Mouse (Mus musculus) midbrain, embryonic 11.5 days (tissue): Measurements from ENCODE around the gene Slc39a2. TPM values are rescaled to one million over a fixed set of nuclear protein-coding genes. Genes with fewer than 3 reads are reported as not detected.

Experiments
- ATAC-seq: fragments of 200-750 bp; cut with Nextera tagmentation; 2 replicates; pipeline ENCODE4 v1.8.0; 2017; ENCODE audit warnings: moderate TSS enrichment, moderate library complexity; ENCODE audit not compliant: low FRiP score
- DNase-seq: peaks from one replicate; pipeline ENCODE4 v3.0.0; 2015; ENCODE audit warnings: low spot score; ENCODE audit errors: missing footprints
- H3K27ac ChIP-seq: fragments of 300-500 bp; sonication (generic); 2 replicates; pipeline ENCODE4 v1.5.1; 2014; ENCODE audit warnings: low read depth, low read length
- H3K27me3 ChIP-seq: fragments of 300-500 bp; sonication (generic); 2 replicates; pipeline ENCODE4 v1.6.1; 2014; ENCODE audit warnings: mild to moderate bottlenecking, low read length, moderate library complexity, mixed read lengths; ENCODE audit not compliant: control insufficient read depth, insufficient read depth
- H3K36me3 ChIP-seq: fragments of 300-500 bp; sonication (generic); 2 replicates; pipeline ENCODE4 v1.6.1; 2014; ENCODE audit warnings: mild to moderate bottlenecking, low read length, moderate library complexity, mixed read lengths; ENCODE audit not compliant: control insufficient read depth, insufficient read depth
- H3K4me1 ChIP-seq: fragments of 300-500 bp; sonication (generic); 2 replicates; pipeline ENCODE4 v1.6.1; 2014; ENCODE audit warnings: low read length; ENCODE audit not compliant: control insufficient read depth, insufficient read depth
- H3K4me2 ChIP-seq: fragments of 300-500 bp; sonication (generic); 2 replicates; pipeline ENCODE4 v1.6.1; 2014; ENCODE audit warnings: mild to moderate bottlenecking, moderate library complexity
- H3K4me3 ChIP-seq: fragments of 300-500 bp; sonication (generic); 2 replicates; pipeline ENCODE4 v1.5.1; 2014; ENCODE audit warnings: low read depth, low read length
- H3K9ac ChIP-seq: fragments of 300-500 bp; sonication (generic); 2 replicates; pipeline ENCODE4 v1.6.1; 2014; ENCODE audit warnings: low read length
- H3K9me3 ChIP-seq: fragments of 300-500 bp; sonication (generic); 2 replicates; pipeline ENCODE4 v1.6.1; 2016; ENCODE audit warnings: low read length; ENCODE audit not compliant: control insufficient read depth
- WGBS: fragments of 180-500 bp; shearing (Covaris S2); extraction: QIAGEN DNeasy Blood & Tissue Kit; methylation state at CpG from one replicate; pipeline ENCODE4 v1.1.7; 2014; 5-methylcytosine and 5-hydroxymethylcytosine counted together
- polyA plus RNA-seq: library from polyadenylated mRNA; unstranded; fragments of >200 nt; fragmentation: Nextera tagmentation; extraction: Ambion mirVana; gene quantifications from 2 replicates; pipeline ENCODE4 v1.2.1, GENCODE M21; 2014

Gene Slc39a2
- polyA plus RNA-seq, 1 experiment from 2014 or later = 0.41 TPM

GRCm38 (mm10) chr14:51896019-51896418 is 3.3 kb downstream of the Slc39a2 start:
- ATAC-seq (no peak), DNase-seq (no peak)
- no peak overlapping the region for H3K4me2 ChIP-seq
- H3K4me1 ChIP-seq = no peaks in the 10 kb centered on the region
- H3K9ac ChIP-seq = no peak overlapping the region
- H3K9me3 ChIP-seq = no peaks in the 10 kb centered on the region
- H3K4me3 ChIP-seq = no peak overlapping the region
- peaks cover 11% of the 10 kb centered on the region; the same call in 1 of the 2 replicates for H3K36me3 ChIP-seq
- WGBS = 88% methylated on average over 6 of the region's 6 CpGs
- no peaks in the 10 kb centered on the region for H3K27me3 ChIP-seq
- H3K27ac ChIP-seq = no peak overlapping the region

DNA sequence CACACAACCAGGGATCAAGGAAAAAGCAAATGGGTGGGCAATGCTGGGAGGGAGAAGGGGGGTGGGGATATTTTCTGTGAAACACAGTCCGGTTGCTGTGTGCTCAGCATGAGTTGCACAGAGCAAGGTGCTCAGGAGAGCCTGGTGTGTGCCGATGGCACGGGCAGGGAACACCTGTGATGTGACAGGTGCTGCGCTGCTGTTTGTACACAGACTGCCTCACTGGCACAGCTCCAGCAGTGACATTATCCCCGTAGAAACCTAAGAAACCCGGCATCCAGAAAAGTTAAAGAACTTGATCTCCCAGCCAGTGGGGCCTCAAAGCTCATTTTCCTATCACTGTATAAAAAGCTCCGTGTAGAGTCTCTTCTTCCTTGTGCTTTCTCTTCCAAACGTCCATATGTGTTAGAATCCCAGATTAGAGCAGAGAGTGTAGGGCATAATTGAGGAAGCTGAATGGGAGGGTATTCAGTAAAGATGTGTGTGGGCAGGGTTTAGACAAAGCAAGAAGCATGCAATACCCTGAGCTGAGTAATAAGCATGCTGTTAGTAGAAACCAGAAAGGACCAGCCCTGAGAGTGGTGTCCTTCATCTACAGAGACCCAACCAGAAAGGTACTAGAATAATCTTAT is 4.0 kb downstream of the Slc39a2 start:
- Histone ChIP-seq H3K27ac (no peak overlapping the region), H3K27me3 (no peaks in the 10 kb centered on the region), H3K36me3 (peaks cover 5% of the 10 kb centered on the region; the same call in 1 of the 2 replicates), H3K9ac (no peak overlapping the region), H3K4me2 (no peak overlapping the region), H3K4me3 (no peak overlapping the region), H3K9me3 (no peaks in the 10 kb centered on the region), H3K4me1 (no peaks in the 10 kb centered on the region)
- no peak for ATAC-seq
- WGBS = 80% methylated on average over 8 of the region's 8 CpGs
- no peak for DNase-seq

GRCm38 (mm10) chr14:51899351-51899750 is 6.7 kb downstream of the Slc39a2 start:
- H3K4me1 ChIP-seq = no peaks in the 10 kb centered on the region
- no peak for ATAC-seq
- no peaks in the 10 kb centered on the region for H3K27me3 ChIP-seq
- H3K4me3 ChIP-seq = no peak overlapping the region
- DNase-seq = no peak
- H3K9me3 ChIP-seq = no peaks in the 10 kb centered on the region
- H3K27ac ChIP-seq = no peak overlapping the region
- 92% methylated on average over 1 of the region's 1 CpGs for WGBS
- no peak overlapping the region for H3K4me2 ChIP-seq
- H3K9ac ChIP-seq = no peak overlapping the region
- no peaks in the 10 kb centered on the region for H3K36me3 ChIP-seq

DNA sequence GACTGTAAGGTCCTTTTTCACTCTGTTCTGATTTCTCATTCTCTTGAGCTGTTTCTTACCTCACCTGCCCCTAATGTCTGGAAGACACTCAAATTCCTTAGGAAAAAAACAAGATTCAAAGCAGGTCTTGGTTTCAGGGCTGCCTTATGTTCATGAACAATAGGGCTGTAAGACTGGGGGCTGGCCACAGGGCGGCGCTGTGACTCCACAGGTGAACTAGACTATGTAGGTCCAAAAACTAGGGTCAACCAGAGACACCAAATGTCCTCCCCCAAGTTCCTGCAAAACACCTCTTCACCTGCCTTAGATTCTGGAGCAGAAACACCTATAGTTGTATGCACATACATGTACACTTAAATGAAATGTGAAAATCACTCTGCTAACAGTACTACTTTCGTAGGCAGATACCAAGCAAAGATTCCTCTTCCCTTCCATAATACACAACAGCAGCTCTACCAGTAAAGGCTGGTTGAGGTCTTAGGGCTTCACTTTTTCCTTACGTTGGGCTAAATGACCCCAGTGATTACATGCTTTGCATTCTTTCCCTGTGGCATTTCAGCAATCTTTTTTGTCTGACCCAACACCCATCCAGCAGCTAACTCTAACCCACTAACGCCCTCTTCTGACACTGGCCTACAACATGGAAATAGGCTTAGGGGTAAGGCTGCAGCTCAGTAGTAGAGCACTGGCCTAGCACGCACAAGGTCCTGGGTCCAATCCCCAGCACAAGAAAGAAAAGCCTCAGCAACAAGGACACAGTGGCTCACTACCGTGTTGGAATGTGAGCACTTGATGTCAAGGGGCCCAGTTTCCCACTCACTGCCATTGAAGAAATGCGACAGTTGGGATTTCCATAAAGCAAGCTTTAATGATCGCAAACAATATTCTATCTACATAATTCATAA is 10.4 kb downstream of the Slc39a2 start:
- WGBS = 64% methylated on average over 9 of the region's 9 CpGs
- Histone ChIP-seq H3K4me3 (no peak overlapping the region), H3K9me3 (no peaks in the 10 kb centered on the region), H3K9ac (no peak overlapping the region), H3K36me3 (no peaks in the 10 kb centered on the region), H3K4me1 (no peaks in the 10 kb centered on the region), H3K27ac (no peak overlapping the region), H3K27me3 (no peaks in the 10 kb centered on the region), H3K4me2 (no peak overlapping the region)
- DNase-seq = peak; percentile 95
- ATAC-seq = peak; percentile 83

GRCm38 (mm10) chr14:51903782-51904181 is 11.1 kb downstream of the Slc39a2 start:
- no peak overlapping the region for H3K4me3 ChIP-seq
- H3K27ac ChIP-seq = no peak overlapping the region
- no peak overlapping the region for H3K4me2 ChIP-seq
- no peak for DNase-seq
- no peaks in the 10 kb centered on the region for H3K36me3 ChIP-seq
- no peak for ATAC-seq
- no peaks in the 10 kb centered on the region for H3K9me3 ChIP-seq
- 95% methylated on average over 9 of the region's 9 CpGs for WGBS
- H3K9ac ChIP-seq = no peak overlapping the region
- no peaks in the 10 kb centered on the region for H3K4me1 ChIP-seq
- no peaks in the 10 kb centered on the region for H3K27me3 ChIP-seq

GRCm38 (mm10) chr14:51904706-51905105 is 12.0 kb downstream of the Slc39a2 start:
- Histone ChIP-seq H3K4me1 (no peaks in the 10 kb centered on the region), H3K9ac (no peak overlapping the region), H3K4me2 (no peak overlapping the region), H3K4me3 (no peak overlapping the region), H3K9me3 (no peaks in the 10 kb centered on the region), H3K27me3 (no peaks in the 10 kb centered on the region), H3K36me3 (no peaks in the 10 kb centered on the region), H3K27ac (no peak overlapping the region)
- ATAC-seq (no peak), DNase-seq (no peak)
- 76% methylated on average over 7 of the region's 7 CpGs for WGBS

DNA sequence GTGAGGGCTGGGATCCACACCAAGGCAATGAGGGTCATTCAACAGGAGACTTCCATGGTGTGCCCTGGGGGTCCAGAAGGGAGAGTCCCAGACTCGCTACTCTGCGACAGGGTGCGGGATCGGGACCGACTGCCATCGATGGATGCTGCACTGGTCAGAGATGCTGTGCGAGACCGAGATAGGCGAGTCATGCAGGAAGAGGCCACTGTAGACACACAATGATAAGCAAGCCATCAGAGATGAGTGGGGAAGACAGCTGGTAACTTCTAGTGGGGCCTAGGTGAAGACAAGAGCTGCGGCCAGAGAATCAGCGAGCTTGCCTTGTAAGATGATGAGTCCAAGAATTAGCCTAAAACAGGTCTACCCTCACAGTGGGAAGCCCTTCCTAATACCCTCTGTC is 13.4 kb downstream of the Slc39a2 start:
- WGBS = 95% methylated on average over 11 of the region's 11 CpGs
- Histone ChIP-seq H3K27me3 (no peaks in the 10 kb centered on the region), H3K27ac (no peak overlapping the region), H3K36me3 (no peaks in the 10 kb centered on the region), H3K4me3 (no peak overlapping the region), H3K9me3 (no peaks in the 10 kb centered on the region), H3K4me2 (no peak overlapping the region), H3K9ac (no peak overlapping the region), H3K4me1 (no peaks in the 10 kb centered on the region)
- no peak for DNase-seq
- ATAC-seq = no peak

DNA sequence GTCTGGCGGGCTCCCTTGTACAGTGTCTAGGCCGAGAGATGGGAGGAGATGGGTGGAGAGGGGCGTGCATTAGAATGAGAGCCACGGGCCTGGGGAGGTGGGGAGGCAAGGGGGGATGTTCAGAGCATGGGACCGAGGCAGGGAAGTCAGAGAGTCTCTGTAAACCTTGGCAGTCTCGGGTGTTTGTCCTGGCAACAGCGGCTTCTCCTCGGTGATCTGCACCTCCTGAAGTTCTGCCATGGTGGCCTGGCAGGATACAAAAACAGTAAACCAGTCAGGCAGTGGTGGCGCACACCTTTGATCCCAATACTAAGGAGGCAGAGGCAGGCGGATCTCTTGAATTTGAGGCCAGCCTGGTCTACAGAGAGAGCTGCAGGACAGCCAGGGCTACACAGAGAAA is 18.6 kb downstream of the Slc39a2 start:
- no peaks in the 10 kb centered on the region for H3K36me3 ChIP-seq

GRCm38 (mm10) chr14:51912391-51913061 is 19.8 kb downstream of the Slc39a2 start:
- Histone ChIP-seq H3K9ac (peak overlapping the region; percentile 69), H3K27me3 (peaks cover 6% of the 10 kb centered on the region), H3K4me1 (peaks cover 7% of the 10 kb centered on the region), H3K9me3 (no peaks in the 10 kb centered on the region), H3K36me3 (no peaks in the 10 kb centered on the region), H3K27ac (no peak overlapping the region), H3K4me3 (peak overlapping the region; percentile 56), H3K4me2 (peak overlapping the region; percentile 100)
- DNase-seq (peak; percentile 87), ATAC-seq (peak; percentile 33)
- 6% methylated on average over 14 of the region's 14 CpGs for WGBS

More for the DNA sequence above, 18.6 kb downstream of the Slc39a2 start:
- Histone ChIP-seq H3K27ac (no peak overlapping the region), H3K9ac (no peak overlapping the region), H3K4me3 (no peak overlapping the region), H3K4me1 (peaks cover 7% of the 10 kb centered on the region), H3K27me3 (peaks cover 6% of the 10 kb centered on the region), H3K4me2 (no peak overlapping the region), H3K9me3 (no peaks in the 10 kb centered on the region)
- DNase-seq (no peak), ATAC-seq (no peak)
- 90% methylated on average over 10 of the region's 10 CpGs for WGBS
